Mouse (Mus musculus) adrenal gland, postnatal 25 days (tissue): ENCODE results near the gene Ttc7. TPM values are rescaled to one million over a fixed set of nuclear protein-coding genes. Genes with fewer than 3 reads are reported as not detected.

Experiments used
- DNase-seq: peaks from one replicate; pipeline ENCODE4 v3.0.0; 2021; ENCODE audit warnings: mixed read lengths
- total RNA-seq: library from RNA; stranded (reverse); gene quantifications from 2 replicates; pipeline ENCODE4 v1.2.3, GENCODE M21; 2021

The Ttc7 gene
- total RNA-seq, 1 experiment from 2014 or later: 12.3 TPM

- DNase-seq: peak; percentile 31
These were observed 56.4 kb downstream of the Ttc7 start for GRCm38 (mm10) chr17:87339122-87339521.

- DNase-seq: no peak
These were observed 60.5 kb downstream of the Ttc7 start for GRCm38 (mm10) chr17:87343060-87343703.

DNA sequence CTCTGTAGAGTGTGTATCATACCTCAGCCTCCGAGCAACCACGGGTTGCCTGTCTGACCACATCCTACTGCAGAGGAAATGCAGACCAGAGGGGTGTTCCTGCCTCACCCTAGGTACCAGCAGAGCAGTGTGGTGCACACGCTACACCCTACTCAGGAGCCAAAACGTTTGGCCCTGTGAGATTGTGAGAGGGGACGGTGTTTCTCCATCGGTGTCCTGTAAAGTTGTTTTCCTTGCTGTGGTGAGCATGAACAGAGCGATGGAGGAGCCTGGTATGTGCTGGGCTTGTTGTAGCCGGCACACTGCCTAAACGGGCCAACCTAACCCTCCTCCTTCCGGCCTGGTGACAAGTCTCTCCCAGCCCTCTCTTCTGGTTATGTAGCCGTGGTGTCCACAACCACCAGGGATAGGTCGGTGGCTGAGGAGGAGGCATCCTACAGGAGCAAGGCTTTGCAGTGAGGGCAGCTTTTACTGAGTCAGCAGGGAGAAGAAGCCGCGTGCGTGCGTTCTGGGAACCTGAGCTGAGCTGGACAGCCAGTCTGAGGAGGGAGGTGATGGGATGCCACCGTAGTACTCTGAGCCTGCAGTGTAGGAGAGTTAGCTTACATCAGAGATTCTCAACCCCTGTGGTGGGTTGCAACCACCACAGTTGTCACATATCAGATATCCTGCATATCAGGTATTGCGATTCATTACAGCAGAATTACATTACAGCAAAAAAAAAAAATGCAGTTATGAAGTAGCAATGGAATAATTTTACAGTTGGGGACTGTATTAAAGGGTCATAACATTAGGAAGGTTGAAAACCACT, 62.0 kb downstream of the Ttc7 start:
- DNase-seq: no peak

DNA sequence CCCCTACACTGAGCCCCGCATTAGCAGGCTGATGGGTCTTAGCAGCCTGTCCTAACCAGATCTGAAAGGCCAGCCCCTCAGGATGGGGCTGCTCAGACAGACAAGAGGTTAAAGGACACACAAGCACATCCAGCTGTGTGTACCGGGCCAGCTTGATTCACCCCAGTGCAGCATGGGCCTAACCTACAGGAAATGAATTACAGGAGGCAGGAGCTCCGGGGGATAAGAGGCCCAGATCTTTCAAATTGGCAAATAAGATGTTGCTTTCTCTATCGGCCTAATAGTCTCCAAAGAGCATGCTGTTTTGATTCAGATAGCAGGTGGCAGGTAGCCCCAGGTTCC, 62.5 kb downstream of the Ttc7 start:
- no peak for DNase-seq

DNA sequence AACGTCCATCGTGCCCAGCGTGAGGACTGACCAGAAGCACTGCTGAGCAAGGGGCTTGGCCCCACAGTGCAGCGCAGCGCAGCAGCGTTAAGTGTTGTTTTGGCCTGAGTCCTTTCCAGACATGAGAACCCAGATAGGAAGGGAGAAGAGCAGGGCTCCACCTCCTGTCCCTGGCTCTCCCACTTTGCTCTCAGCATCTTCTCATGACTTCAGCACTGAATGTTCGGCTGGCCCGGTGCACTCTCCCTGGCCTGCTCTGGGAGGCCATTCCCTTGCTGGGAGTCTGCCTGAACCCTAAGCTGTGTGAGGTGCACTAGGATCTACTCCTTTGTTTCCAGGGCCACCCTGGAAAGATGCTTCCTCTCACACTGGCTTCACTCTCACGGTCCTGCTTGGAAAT, 65.7 kb downstream of the Ttc7 start:
- DNase-seq: no peak

GRCm38 (mm10) chr17:87349069-87349468, 66.4 kb downstream of the Ttc7 start:
- DNase-seq: no peak

GRCm38 (mm10) chr17:87349575-87349974, 66.9 kb downstream of the Ttc7 start:
- no peak for DNase-seq

DNA sequence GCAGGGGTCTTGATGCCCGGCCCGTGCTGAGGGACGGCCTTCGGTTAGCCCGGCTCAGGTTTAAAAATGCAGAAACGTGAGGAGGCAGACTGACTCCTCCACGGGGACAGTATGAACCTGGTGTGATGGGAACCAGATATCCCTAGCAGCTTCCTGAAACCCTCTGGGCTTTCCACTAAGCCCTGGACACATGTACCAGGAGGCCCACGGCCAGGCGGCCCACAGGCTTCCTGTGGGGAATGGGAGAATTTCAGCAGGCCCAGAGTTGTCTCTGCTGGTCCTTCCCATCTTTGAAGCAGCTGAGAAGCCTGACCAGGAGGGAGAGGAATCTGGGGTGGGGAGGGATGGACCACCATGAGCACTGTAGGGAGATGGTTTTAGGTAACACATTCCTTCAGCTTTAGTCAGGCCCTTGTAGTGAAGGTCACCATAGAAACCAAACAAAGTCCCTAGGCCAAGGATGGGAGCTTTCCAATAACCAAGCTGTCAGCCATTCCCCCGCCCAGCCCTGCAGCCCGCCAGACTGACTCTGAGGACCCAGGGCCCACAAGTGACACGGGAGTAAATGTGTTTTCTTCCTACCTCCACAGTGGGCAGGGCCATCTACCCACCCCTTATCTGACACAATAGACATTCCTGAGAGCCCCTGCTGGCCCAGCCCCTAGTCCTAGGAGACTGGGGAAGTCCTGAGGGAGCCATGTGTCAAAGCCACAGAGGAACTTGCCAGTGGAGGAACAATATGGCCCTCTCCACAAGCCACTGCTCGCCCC, 68.0 kb downstream of the Ttc7 start:
- DNase-seq: no peak

GRCm38 (mm10) chr17:87351241-87352105, 68.8 kb downstream of the Ttc7 start:
- peak; percentile 50 for DNase-seq

- DNase-seq: no peak
These were observed 69.6 kb downstream of the Ttc7 start for GRCm38 (mm10) chr17:87352106-87352897.

DNA sequence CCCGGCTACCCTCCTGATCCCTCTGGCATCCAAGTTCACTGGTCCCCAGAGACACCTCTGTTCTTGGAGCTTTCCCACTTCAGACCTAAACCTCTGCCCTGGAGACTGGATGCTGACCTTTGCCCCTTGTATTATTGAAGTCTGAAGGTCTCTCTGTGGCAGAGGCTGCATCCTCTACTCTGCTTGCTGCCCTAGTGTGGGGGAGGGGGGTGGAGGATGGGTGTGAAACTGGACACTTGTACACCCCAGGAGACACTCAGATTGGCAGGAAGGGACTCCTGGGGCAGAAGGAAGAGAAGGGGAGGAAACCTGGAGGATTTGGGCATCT, 70.2 kb downstream of the Ttc7 start:
- DNase-seq: no peak

DNA sequence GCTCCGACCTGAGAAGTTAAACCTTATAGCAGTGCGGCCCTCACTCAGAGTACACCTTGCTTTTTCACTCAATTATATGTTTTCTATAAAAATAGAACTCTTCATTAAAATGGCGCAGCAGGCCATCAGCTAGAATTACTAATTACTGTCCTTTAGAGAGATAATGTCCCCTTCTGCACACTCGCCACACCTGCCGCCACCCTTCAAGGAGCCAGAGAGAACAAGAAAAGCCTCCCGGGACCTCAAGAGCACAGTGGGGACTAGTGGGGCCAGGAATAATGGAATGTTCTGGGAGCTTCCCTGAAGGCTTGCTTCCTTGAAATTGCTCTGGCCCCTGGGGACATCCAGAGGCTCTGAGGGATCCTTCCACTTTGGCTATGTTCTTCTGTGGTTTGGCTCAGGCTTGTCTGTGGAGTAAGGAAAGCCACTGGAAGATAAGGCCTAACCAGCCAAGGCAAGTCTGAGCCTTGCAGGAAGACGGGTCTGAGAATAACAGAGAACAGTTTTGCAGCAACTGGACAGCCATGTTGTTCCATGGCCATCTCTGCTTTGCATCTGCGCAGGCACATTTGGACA, 71.1 kb downstream of the Ttc7 start:
- no peak for DNase-seq

DNA sequence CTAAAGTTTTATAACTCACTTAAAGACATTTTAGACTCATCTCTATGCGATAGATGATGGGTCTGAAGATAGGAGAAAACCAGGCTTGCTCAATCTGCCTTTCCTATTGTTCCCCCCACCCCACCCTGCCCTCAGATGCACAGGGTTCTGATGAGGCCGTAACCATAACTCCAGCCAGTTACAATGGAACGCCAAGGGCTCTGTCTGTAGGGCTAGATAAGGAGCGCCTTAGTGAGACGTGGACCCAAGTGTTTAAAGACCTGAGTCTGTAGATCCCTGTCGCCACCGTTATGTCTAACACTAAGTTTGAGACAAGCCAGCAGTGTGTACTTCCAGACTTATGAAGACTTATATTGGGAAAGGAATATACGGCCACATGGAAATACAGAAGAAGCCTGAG, 72.8 kb downstream of the Ttc7 start:
- no peak for DNase-seq

- DNase-seq: no peak
These were observed 73.6 kb downstream of the Ttc7 start for GRCm38 (mm10) chr17:87356261-87356660.

DNA sequence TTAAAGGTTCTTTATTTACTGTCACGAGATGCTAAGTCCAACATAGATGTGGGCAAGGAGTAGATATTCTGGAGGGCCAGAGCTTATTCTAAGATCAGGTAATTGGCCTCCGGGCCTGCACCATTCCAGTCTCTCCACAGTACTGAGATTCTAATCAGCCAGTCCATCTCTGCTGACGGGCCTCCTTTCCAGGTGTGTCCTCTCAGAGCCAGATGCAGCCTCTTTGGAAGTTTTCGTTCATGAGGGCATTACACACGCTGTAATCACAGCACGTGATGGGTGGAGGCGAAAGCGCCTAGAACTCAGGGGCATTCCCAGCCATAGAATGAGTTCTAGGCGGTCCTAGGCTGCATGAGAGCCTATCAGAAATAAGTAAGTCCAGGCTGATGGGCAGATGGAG, 74.8 kb downstream of the Ttc7 start:
- no peak for DNase-seq

DNA sequence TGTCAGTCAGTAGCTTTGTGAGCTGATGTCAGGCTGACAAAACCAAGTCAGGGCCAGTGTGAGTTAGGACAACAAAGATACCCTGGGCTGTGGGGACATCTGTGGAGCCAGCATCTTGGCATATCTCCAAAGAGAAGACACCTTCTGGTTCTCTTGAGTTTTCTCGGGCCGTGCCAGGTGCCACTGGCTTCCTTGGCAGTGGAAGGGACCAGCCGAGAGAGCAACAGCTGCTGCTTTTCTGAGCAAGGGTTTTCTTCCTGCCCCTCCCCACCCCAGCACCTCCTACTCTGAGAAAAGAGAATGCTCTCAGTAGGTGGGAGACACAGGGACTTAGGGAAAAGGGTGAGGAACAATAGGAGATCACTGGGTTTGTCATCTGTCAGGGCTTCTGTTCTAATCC, 78.4 kb downstream of the Ttc7 start:
- DNase-seq: no peak

DNA sequence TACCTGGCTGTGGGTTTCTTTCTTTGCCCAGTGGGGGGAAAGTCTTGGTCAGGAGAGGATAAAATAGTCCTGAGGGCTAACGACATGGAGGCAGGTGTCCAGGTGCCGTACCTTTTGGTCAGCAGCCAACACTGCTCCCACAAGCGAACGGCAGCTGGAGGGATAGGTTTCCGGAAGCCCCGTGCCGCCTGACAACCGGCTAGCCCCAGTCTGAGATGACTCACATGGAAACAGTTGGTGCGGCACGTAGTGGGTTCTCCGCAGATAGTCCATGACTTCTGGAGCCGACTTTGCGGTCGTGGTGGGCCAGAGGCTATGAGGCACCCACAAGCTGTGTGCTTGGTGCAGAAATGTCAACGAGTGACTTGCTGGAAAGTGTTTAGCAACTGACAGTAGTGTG, 81.4 kb downstream of the Ttc7 start:
- no peak for DNase-seq

DNA sequence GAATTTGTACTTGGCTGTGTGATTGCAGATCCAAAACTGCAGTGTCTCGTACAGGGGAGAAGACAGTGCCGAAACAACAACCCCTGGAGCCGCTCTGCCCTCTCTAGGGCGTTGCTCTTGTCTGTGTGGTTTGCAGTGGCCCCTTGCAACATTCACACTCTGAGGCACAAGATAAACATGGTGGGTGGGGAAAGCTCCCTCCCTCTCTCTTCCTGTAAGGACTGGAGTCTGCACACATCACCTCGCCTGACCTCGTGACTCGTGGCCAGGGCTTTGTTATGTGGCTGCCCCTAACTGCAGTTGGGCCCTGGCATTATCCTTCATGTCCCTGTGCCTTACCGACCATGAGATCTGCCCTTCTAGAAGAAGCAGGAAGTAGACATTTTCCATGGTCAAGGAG, 82.6 kb downstream of the Ttc7 start:
- no peak for DNase-seq

GRCm38 (mm10) chr17:87366520-87366919, 83.8 kb downstream of the Ttc7 start:
- DNase-seq: no peak

DNA sequence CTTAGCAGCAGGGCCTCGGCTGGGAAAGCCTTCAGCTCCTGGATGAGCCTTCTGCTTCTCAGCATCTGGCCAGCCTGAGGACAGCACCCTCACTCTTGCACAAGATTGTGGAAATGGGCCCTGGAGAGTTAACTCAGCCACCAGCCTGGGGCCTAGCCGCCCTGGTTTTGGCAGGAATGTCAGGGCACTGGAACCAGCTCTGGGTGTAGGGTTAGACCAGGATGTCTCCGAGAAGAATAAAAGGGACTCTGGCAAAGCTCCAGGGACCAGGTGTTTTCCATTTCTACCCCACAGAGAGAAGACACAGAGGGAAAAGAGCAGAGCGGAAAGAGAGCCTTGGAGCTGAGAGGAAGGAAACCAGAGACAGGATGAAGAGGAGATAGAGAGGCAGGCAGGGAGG, 84.5 kb downstream of the Ttc7 start:
- no peak for DNase-seq

GRCm38 (mm10) chr17:87367640-87368039, 85.0 kb downstream of the Ttc7 start:
- peak; percentile 64 for DNase-seq
